Mouse (Mus musculus) myocyte (in vitro differentiated cells): ENCODE results near the gene Pam.

ENCODE experiments used
- MAX ChIP-seq: IDR thresholded peaks from one replicate; pipeline ENCODE4 v1.6.1; 2011; ENCODE audit warnings: low read depth, mild to moderate bottlenecking, control low read depth
- POLR2A ChIP-seq: IDR thresholded peaks from one replicate; pipeline ENCODE4 v1.6.1; 2011; ENCODE audit warnings: low read depth, mild to moderate bottlenecking, control low read depth, moderate library complexity; ENCODE audit not compliant: insufficient read length
- USF1 ChIP-seq: IDR thresholded peaks from one replicate; pipeline ENCODE4 v1.6.1; 2011; ENCODE audit warnings: low read depth, mild to moderate bottlenecking, control low read depth, moderate library complexity

GRCm38 (mm10) chr1:98089336-98089975, 6.0 kb downstream of the Pam start:
- TF ChIP-seq POLR2A (no peak), USF1 (no peak), MAX (no peak)
